Mouse (Mus musculus): ENCODE results near the gene Rabep2. TPM values are rescaled to one million over a fixed set of nuclear protein-coding genes. Genes with fewer than 3 reads are reported as not detected.
"Not testable (repeated sequence)": the region's sequence is repeated elsewhere in the genome, so short reads cannot be mapped to it uniquely, and the experiment has no call there.

Rabep2 gene
- total RNA-seq (2017): 22.5 and 23.1 TPM in 2 replicates

GRCm38 (mm10) chr7:126428631-126429502 lies at the start of gene Rabep2:
Gene Rabep2 (plus strand): TSS chr7:126428759.
- peak; percentile 74 for ATAC-seq (replicated peaks; ENCODE audit: low read depth, poor library complexity, severe bottlenecking)

- ATAC-seq (replicated peaks; ENCODE audit: low read depth, poor library complexity, severe bottlenecking): no peak
Observed at GRCm38 (mm10) chr7:126383565-126383964, 45.0 kb upstream of the Rabep2 start.

GRCm38 (mm10) chr7:126388185-126388584 lies 40.4 kb upstream of the Rabep2 start:
- ATAC-seq (replicated peaks; ENCODE audit: low read depth, poor library complexity, severe bottlenecking): no peak

- ATAC-seq (replicated peaks; ENCODE audit: low read depth, poor library complexity, severe bottlenecking): not testable (repeated sequence)
Observed at GRCm38 (mm10) chr7:126392086-126392884, 36.3 kb upstream of the Rabep2 start.

GRCm38 (mm10) chr7:126396298-126397119 lies 32.0 kb upstream of the Rabep2 start, which contains the start of gene Nfatc2ip:
Gene Nfatc2ip (minus strand): TSS chr7:126396737.
- ATAC-seq (replicated peaks; ENCODE audit: low read depth, poor library complexity, severe bottlenecking): peak; percentile 99

DNA sequence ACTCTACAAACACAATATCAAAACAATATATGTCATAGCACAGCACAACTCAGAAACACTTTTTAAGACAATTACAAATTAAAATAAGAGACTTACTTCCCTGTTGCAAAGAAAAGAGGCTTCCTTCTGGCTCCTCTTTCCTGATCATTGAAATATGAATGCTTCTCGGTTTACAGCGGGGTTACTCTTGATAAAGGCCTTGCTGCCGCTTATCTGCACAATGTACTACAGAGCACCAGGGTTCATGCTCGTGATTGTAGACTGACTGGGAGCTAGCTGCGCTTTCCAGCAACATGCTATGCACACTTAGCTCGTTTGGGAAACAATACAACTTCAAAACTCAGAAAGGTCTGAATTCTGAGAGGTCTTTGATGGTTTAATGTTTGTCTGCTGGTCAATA lies 31.3 kb upstream of the Rabep2 start:
- ATAC-seq (replicated peaks; ENCODE audit: low read depth, poor library complexity, severe bottlenecking): no peak

- no peak for ATAC-seq (replicated peaks; ENCODE audit: low read depth, poor library complexity, severe bottlenecking)
Observed at GRCm38 (mm10) chr7:126397822-126398221, 30.7 kb upstream of the Rabep2 start.

DNA sequence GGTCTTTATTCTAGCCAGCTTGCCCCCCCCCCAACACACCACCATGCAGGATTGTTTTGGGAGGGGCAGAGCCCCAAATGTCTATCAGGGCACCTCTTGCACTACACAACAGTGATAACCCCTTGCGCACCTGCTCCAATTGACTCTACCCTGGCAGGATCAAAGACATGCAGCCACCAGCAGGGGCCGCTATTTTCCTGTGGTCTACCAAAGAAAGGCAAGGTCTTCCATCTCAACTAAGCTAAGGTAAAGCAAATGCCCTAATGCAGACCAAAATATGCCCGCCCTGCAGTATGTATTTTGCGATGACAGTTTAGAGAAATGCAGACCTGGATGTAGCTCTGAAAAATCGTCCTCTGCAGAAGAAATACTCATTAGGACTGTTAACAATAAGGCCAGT lies 29.0 kb upstream of the Rabep2 start:
- ATAC-seq (replicated peaks; ENCODE audit: low read depth, poor library complexity, severe bottlenecking): peak; percentile 42; the same call in 1 of the 2 replicates

DNA sequence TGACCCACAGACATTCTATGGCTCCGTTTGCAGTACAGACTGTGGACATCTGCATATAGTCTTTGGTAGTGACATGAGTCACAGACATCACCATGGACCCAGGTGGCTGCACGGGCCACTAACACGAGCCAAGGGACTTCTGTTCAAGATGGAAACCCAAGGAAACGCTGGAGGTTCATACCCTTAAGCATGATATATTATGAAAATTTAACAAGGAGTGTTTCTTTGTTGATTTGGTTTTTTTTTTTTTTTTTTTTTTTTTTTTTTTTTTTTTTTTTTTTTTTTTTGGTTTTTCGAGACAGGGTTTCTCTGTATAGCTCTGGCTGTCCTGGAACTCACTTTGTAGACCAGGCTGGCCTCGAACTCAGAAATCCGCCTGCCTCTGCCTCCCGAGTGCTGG lies 26.0 kb upstream of the Rabep2 start:
- ATAC-seq (replicated peaks; ENCODE audit: low read depth, poor library complexity, severe bottlenecking): not testable (repeated sequence)

DNA sequence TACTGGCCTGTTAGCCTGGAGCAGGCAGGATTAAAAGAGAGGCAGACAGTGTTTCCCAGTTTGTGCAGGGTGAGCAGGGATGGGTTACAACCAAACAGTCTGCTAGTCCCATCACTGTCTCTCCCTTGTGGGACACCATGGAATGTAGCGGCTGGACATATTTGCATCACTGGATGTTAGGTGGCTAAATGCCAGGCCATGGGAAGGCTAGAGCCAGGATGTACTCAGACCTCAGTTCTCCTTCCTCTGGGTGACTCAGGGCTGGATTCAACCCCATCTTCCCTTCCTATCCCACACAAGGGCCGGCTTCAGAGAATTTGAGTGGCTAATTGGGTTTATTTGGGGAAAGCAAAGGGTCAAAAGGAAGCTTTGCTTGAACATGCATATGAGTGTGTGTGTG lies 19.9 kb upstream of the Rabep2 start:
- ATAC-seq (replicated peaks; ENCODE audit: low read depth, poor library complexity, severe bottlenecking): no peak

- no peak for ATAC-seq (replicated peaks; ENCODE audit: low read depth, poor library complexity, severe bottlenecking)
Observed at GRCm38 (mm10) chr7:126411061-126411460, 17.5 kb upstream of the Rabep2 start.

DNA sequence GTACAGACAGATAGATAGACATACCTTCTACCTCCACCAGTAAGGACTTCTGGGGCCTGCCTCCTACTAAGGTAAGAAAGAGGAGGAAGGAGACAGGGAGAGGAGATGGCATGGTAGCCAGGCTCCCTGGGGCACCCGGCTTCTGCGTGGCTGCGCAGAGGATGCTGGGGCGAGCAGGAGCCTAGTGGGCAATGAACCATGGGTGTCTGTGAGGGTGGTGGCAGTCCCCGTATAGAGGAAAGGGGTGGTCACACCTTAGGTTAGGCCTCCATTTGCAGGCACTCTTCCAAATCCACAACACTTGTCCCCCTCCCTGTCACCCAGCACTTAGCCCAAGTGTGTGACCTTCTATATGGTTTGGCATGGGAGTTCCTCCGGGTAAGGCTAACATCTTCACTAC lies 13.8 kb upstream of the Rabep2 start, which contains the start of gene Cd19:
TSS of gene Cd19 (minus strand) at position 165 of the 400 bp plus-strand sequence.
- ATAC-seq (replicated peaks; ENCODE audit: low read depth, poor library complexity, severe bottlenecking): no peak

GRCm38 (mm10) chr7:126416615-126417014 lies 11.9 kb upstream of the Rabep2 start:
- ATAC-seq (replicated peaks; ENCODE audit: low read depth, poor library complexity, severe bottlenecking): peak; percentile 82

- no peak for ATAC-seq (replicated peaks; ENCODE audit: low read depth, poor library complexity, severe bottlenecking)
Observed at GRCm38 (mm10) chr7:126417045-126417444, 11.5 kb upstream of the Rabep2 start.

DNA sequence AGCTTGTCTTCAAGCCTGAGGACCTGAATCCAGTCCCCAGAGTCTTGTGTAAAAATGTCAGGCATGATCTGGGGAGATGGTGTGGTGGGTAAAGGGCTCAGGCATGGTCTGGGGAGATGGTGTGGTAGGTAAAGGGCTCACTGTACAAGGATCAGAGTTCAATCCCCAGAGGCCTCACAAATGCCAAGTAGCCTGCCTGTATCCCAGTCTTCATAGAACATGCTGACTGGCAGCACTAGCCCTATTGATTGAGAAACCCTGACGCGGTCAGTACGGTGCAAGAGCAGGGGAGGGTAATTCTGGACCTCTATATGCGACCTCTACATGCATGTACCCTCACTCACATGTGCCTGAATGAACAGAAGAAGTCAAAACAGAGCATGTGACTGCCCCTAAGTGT lies 11.0 kb upstream of the Rabep2 start:
- ATAC-seq (replicated peaks; ENCODE audit: low read depth, poor library complexity, severe bottlenecking): no peak

DNA sequence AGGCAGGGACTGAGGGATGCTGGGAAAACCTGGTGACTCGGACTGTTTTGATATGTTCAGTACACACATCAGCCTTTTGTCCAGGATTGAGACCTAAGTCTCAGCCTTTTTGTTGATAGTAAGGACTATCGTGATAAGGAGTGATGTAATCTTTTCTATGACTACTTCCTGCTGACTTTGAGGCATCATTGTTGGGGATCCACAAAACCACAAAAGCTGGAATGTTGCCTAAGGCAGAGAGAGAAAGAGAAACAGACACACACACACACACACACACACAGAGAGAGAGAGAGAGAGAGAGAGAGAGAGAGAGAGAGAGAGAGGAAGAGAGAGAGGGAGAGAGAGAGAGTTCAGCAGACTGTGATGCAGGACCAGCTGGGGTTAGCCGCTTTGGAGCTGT lies 10.1 kb upstream of the Rabep2 start:
- no peak for ATAC-seq (replicated peaks; ENCODE audit: low read depth, poor library complexity, severe bottlenecking)

DNA sequence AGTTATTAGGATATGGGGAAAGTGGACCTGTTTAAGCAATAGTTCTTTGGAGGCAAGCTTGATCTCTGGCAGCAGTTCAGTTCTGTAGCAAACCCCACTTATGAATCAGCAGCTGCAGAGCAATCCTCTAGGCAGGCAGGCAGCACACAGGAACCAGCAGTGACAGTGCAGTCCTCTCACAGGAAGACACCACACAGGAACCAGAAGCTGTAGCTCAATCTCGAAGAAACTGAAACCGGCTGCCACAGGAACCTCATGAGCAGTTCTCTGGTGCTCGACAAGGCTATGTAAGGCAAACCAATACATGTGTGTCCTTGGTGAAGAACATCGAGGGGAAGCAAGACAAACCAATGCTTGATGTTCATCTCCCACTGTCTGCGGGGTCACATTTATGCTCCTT lies 6.8 kb upstream of the Rabep2 start:
- peak; percentile 72 for ATAC-seq (replicated peaks; ENCODE audit: low read depth, poor library complexity, severe bottlenecking)

DNA sequence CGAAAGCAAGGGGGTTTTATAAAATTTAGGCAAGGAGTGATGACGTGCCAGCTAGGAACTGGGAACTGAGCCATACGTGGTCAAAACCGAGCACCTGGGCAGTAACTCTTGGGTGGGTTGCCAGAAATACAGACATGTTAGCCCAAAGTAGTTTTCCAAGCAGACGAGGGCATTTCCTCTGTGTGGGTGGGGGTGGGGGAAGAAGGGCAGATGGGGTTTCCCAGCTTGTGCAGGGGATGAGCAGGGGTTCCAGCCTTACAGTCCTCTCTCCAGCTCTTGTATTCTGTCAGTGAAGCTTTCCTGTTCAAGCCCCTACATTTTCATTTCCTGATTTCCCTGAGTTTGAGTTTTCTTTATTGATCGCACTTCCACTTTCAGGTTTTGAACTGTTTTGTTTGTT lies 4.4 kb upstream of the Rabep2 start:
- ATAC-seq (replicated peaks; ENCODE audit: low read depth, poor library complexity, severe bottlenecking): no peak

- ATAC-seq (replicated peaks; ENCODE audit: low read depth, poor library complexity, severe bottlenecking): no peak
Observed at GRCm38 (mm10) chr7:126427323-126427860, 1.2 kb upstream of the Rabep2 start.

GRCm38 (mm10) chr7:126428154-126428553 lies 405 bp upstream of the Rabep2 start:
- peak; percentile 39 for ATAC-seq (replicated peaks; ENCODE audit: low read depth, poor library complexity, severe bottlenecking)

Data from common myeloid progenitor, adult 5-6 weeks (primary cell).